Mouse (Mus musculus) kidney, adult 2 months (tissue): ENCODE measurements around the gene Rfx4. TPM values are rescaled to one million over a fixed set of nuclear protein-coding genes. Genes with fewer than 3 reads are reported as not detected.

ENCODE experiments used
- DNase-seq: peaks from one replicate; pipeline ENCODE4 v3.0.0; 2021
- H3K27ac ChIP-seq: fragments of 200-500 bp; 2 replicates; pipeline ENCODE4 v1.5.1; 2012; ENCODE audit warnings: low read depth, low read length, control low read depth, inconsistent platforms; ENCODE audit not compliant: insufficient read depth
- H3K27me3 ChIP-seq: fragments of 200-500 bp; replicated peaks from 2 replicates; pipeline ENCODE4 v1.6.1; 2012; ENCODE audit warnings: mild to moderate bottlenecking, moderate library complexity, low read length, inconsistent platforms; ENCODE audit not compliant: control insufficient read depth, insufficient read depth
- H3K36me3 ChIP-seq: fragments of 200-500 bp; 2 replicates; pipeline ENCODE4 v1.6.1; 2012; ENCODE audit warnings: mild to moderate bottlenecking, moderate library complexity, low read length, inconsistent platforms; ENCODE audit not compliant: control insufficient read depth, insufficient read depth
- H3K4me1 ChIP-seq: fragments of 200-500 bp; 2 replicates; pipeline ENCODE4 v1.6.1; 2011; ENCODE audit warnings: low read length; ENCODE audit not compliant: control insufficient read depth, insufficient read depth
- H3K4me3 ChIP-seq: fragments of 200-500 bp; 2 replicates; pipeline ENCODE4 v1.5.1; 2011; ENCODE audit warnings: mild to moderate bottlenecking, low read depth, low read length, control low read depth; ENCODE audit not compliant: insufficient read depth
- CTCF ChIP-seq: fragments of 200-500 bp; conservative IDR thresholded peaks from 2 replicates; pipeline ENCODE4 v1.5.1; 2011; ENCODE audit warnings: low read depth, mild to moderate bottlenecking, control low read depth, low read length, moderate library complexity, mixed read lengths; ENCODE audit not compliant: insufficient read depth, insufficient read length
- POLR2A ChIP-seq: fragments of 200-500 bp; IDR thresholded peaks from one replicate; pipeline ENCODE4 v1.6.1; 2011; ENCODE audit warnings: low read depth, low read length, control low read depth
- WGBS: fragments of 180-500 bp; shearing (Covaris S2); methylation state at CpG from one replicate; pipeline ENCODE4 v1.1.7; 2018; 5-methylcytosine and 5-hydroxymethylcytosine counted together
- polyA plus RNA-seq: library from polyadenylated mRNA; depleted of rRNA; stranded (reverse); fragments of >200 nt; gene quantifications from 2 replicates; pipeline ENCODE4 v1.2.3, GENCODE M21; 2012

Rfx4 gene
- polyA plus RNA-seq, 1 experiment: 0.23 TPM

GRCm38 (mm10) chr10:84803216-84803844, 47.5 kb downstream of the Rfx4 start:
- TF ChIP-seq POLR2A (no peak), CTCF (no peak)
- no peak for DNase-seq
- Histone ChIP-seq H3K36me3 (no peaks in the 10 kb centered on the region), H3K27me3 (no peaks in the 10 kb centered on the region), H3K4me1 (no peaks in the 10 kb centered on the region), H3K27ac (no peak overlapping the region), H3K4me3 (no peak overlapping the region)
- WGBS: 81% methylated on average over 13 of the region's 13 CpGs

GRCm38 (mm10) chr10:84805576-84805975, 49.7 kb downstream of the Rfx4 start:
- H3K27me3 ChIP-seq: no peaks in the 10 kb centered on the region
- TF ChIP-seq CTCF: no peak
- no peak for TF ChIP-seq POLR2A
- no peaks in the 10 kb centered on the region for H3K36me3 ChIP-seq
- 82% methylated on average over 3 of the region's 3 CpGs for WGBS
- DNase-seq: no peak
- no peaks in the 10 kb centered on the region for H3K4me1 ChIP-seq
- no peak overlapping the region for H3K27ac ChIP-seq
- no peak overlapping the region for H3K4me3 ChIP-seq

DNA sequence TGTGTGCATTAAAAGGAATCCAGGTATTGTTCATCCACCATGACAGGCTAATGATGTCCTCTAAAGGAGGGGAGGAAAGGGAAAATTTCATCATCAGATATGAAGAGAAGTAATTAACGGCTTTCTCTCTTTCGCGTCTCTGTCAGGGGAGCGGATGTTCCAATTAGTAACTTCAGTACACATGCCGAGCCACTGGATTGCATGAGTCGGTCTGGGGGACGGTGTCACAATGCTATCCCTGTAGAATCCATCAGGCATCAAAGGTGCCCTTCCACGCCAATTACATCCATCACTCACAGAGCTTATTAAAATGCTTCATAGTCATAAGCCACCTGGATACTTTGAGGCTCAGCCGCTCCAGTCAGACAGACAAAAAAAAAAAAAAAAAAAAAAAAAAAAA, 51.3 kb downstream of the Rfx4 start:
- 87% methylated on average over 9 of the region's 9 CpGs for WGBS

DNA sequence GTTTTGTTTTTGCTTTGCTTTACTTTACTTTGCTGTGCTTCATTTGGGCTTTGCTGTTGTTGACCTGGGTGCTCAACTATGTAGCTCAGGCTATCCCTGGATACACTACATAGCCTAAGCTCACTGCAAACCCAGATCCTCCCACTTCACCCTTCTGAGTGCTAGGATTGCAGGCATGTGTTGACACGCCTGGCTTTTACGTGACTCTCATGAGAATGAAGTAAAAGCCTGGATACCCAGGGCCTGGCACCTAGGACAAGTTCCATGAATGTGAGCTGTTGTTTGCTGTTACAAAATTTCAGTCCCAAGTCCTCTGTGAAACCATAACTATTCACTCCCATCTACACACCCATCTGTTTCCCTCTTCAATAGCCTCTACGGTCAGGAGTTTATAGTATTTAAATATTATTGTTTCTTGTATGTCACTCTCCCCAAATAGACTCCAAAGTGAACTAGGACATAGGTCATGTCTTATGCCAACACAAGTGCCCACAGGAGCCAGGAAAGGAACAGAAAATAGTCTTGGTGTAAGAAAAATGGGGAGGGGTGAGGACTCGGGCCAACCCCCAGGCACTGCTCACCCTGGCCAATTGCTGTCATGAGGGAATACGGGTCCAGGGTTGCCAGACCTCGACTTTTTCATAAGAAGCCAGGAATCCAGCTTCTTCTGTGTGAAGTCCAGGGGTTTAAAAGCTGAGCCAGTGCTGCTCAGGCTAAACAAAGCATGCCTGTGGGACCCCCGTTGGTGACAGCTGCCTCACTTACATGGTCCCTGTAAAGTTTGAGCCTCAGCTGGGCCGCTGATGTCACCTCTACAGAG, 54.4 kb downstream of the Rfx4 start:
- no peaks in the 10 kb centered on the region for H3K4me1 ChIP-seq
- H3K27ac ChIP-seq: no peak overlapping the region
- no peaks in the 10 kb centered on the region for H3K27me3 ChIP-seq
- TF ChIP-seq CTCF (no peak), POLR2A (no peak)
- no peak overlapping the region for H3K4me3 ChIP-seq
- no peaks in the 10 kb centered on the region for H3K36me3 ChIP-seq
- 81% methylated on average over 8 of the region's 8 CpGs for WGBS
- peak; percentile 11 for DNase-seq

More for the DNA sequence above, 51.3 kb downstream of the Rfx4 start:
- no peak for DNase-seq
- Histone ChIP-seq H3K4me1 (no peaks in the 10 kb centered on the region), H3K4me3 (no peak overlapping the region), H3K27me3 (no peaks in the 10 kb centered on the region), H3K27ac (no peak overlapping the region), H3K36me3 (no peaks in the 10 kb centered on the region)
- TF ChIP-seq POLR2A (no peak), CTCF (no peak)

GRCm38 (mm10) chr10:84811171-84811912, 55.5 kb downstream of the Rfx4 start:
- Histone ChIP-seq H3K27me3 (no peaks in the 10 kb centered on the region), H3K4me1 (no peaks in the 10 kb centered on the region), H3K4me3 (no peak overlapping the region), H3K27ac (no peak overlapping the region), H3K36me3 (no peaks in the 10 kb centered on the region)
- no peak for DNase-seq
- WGBS: 90% methylated on average over 11 of the region's 11 CpGs
- TF ChIP-seq POLR2A (no peak), CTCF (no peak)

DNA sequence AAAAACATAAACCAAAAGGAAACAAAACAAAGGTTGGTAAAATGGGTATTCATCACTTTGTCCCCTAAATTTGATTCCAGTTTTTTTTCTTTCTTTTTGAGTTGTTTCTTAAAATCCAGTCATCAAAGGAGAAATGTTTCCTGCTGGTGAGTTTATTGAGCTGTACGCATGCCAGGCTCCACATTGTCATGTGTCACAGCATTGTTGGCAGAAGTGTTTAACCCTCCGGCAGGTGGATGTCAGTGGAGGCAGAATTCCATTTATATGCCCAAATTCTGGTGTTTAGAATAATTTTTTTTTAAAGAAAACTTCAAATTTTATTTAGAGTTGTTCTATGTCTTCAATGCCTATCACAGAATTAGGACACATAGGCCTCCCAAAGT, 56.0 kb downstream of the Rfx4 start:
- no peak overlapping the region for H3K27ac ChIP-seq
- H3K27me3 ChIP-seq: no peaks in the 10 kb centered on the region
- H3K4me1 ChIP-seq: no peaks in the 10 kb centered on the region
- no peaks in the 10 kb centered on the region for H3K36me3 ChIP-seq
- DNase-seq: no peak
- 82% methylated on average over 2 of the region's 2 CpGs for WGBS
- H3K4me3 ChIP-seq: no peak overlapping the region
- no peak for TF ChIP-seq CTCF

GRCm38 (mm10) chr10:84815676-84816436, 60.0 kb downstream of the Rfx4 start:
- 52% methylated on average over 4 of the region's 4 CpGs for whole genome bisulfite sequencing
- H3K27me3 ChIP-seq: no peaks in the 10 kb centered on the region
- H3K36me3 ChIP-seq: no peaks in the 10 kb centered on the region
- TF ChIP-seq POLR2A (no peak), CTCF (no peak)
- H3K27ac ChIP-seq: no peak overlapping the region
- H3K4me3 ChIP-seq: no peak overlapping the region
- peak; percentile 6 for DNase-seq
- H3K4me1 ChIP-seq: no peaks in the 10 kb centered on the region
